Mouse (Mus musculus): ENCODE measurements around the gene Ube2d3.
"Not testable (repeated sequence)": the region's sequence is repeated elsewhere in the genome, so short reads cannot be mapped to it uniquely, and the experiment has no call there.

Ube2d3 gene

GRCm38 (mm10) chr3:135497956-135498355 is 60.0 kb downstream of the Ube2d3 start:
- DNase-seq = not testable (repeated sequence)

- DNase-seq = no peak
Observed at GRCm38 (mm10) chr3:135498891-135499290, 60.9 kb downstream of the Ube2d3 start.

- DNase-seq = no peak
Observed at GRCm38 (mm10) chr3:135503160-135503559, 65.2 kb downstream of the Ube2d3 start.

- peak; percentile 21 for DNase-seq
Observed at GRCm38 (mm10) chr3:135505369-135505909, 67.5 kb downstream of the Ube2d3 start.

- no peak for DNase-seq
Observed at GRCm38 (mm10) chr3:135505916-135506482, 68.0 kb downstream of the Ube2d3 start.

- DNase-seq = no peak
Observed at GRCm38 (mm10) chr3:135507506-135507905, 69.6 kb downstream of the Ube2d3 start.

- DNase-seq = no peak
Observed at GRCm38 (mm10) chr3:135508191-135508590, 70.2 kb downstream of the Ube2d3 start.

GRCm38 (mm10) chr3:135510372-135510771 is 72.4 kb downstream of the Ube2d3 start:
- DNase-seq = no peak

- DNase-seq = no peak
Observed at GRCm38 (mm10) chr3:135511683-135512082, 73.7 kb downstream of the Ube2d3 start.

- no peak for DNase-seq
Observed at GRCm38 (mm10) chr3:135513270-135513669, 75.3 kb downstream of the Ube2d3 start.

- DNase-seq = no peak
Observed at GRCm38 (mm10) chr3:135513800-135514425, 76.0 kb downstream of the Ube2d3 start.

- DNase-seq = no peak
Observed at GRCm38 (mm10) chr3:135515246-135515645, 77.3 kb downstream of the Ube2d3 start.

GRCm38 (mm10) chr3:135516891-135517290 is 78.9 kb downstream of the Ube2d3 start:
- no peak for DNase-seq
